In genomic region chr3:152231333-152232100, GRCm38 (mm10) we compare ENCODE assay signal across 18 mouse cellular contexts. TPM values are rescaled to one million over a fixed set of nuclear protein-coding genes. Genes with fewer than 3 reads are reported as not detected.
DNase-seq lines count a peak whose midpoint lies in the region; ATAC-seq lines count a peak whose summit lies in the region.
"Had no signal": no experiment of that assay in that cellular context is flagged by ENCODE, and none has a peak within 500 bp of the region (broad histone marks: within the 10 kb centered on the region; RNA-seq: fewer than 3 reads in every experiment).

No protein-coding gene starts in this region.

- H3K4me2 ChIP-seq in heart, embryonic 12.5 days: no peak overlapping the region
- no peak overlapping the region for H3K4me2 ChIP-seq in midbrain, embryonic 13.5 days (replicated peaks)
- no peak overlapping the region for H3K4me2 ChIP-seq in midbrain, embryonic 15.5 days
- no peak overlapping the region for H3K4me2 ChIP-seq in liver, embryonic 12.5 days
- H3K4me2 ChIP-seq in hindbrain, embryonic 11.5 days (replicated peaks; ENCODE audit: low read depth, low read length): no peak overlapping the region
- H3K4me2 ChIP-seq: embryonic facial prominence, embryonic 15.5 days; hindbrain, embryonic 13.5 days; neural tube, embryonic 15.5 days had no signal

- WGBS in heart, embryonic 12.5 days: 47% methylated on average over 6 of the region's 6 CpGs
- 56% methylated on average over 6 of the region's 6 CpGs for whole genome bisulfite sequencing in midbrain, embryonic 13.5 days
- WGBS in midbrain, embryonic 15.5 days: 60% methylated on average over 6 of the region's 6 CpGs
- 61% methylated on average over 6 of the region's 6 CpGs for WGBS in liver, embryonic 12.5 days (ENCODE audit: insufficient replicate concordance)
- WGBS in hindbrain, embryonic 11.5 days: 78% methylated on average over 6 of the region's 6 CpGs

- no peaks in the 10 kb centered on the region for H3K9me3 ChIP-seq in heart, embryonic 12.5 days (replicated peaks)
- H3K9me3 ChIP-seq in midbrain, embryonic 13.5 days: no peaks in the 10 kb centered on the region
- H3K9me3 ChIP-seq in midbrain, embryonic 15.5 days: no peaks in the 10 kb centered on the region
- H3K9me3 ChIP-seq in liver, embryonic 12.5 days (replicated peaks): no peaks in the 10 kb centered on the region
- H3K9me3 ChIP-seq in hindbrain, embryonic 11.5 days (ENCODE audit: control insufficient read depth, low read length): no peaks in the 10 kb centered on the region
- H3K9me3 ChIP-seq: embryonic facial prominence, embryonic 15.5 days; hindbrain, embryonic 13.5 days; neural tube, embryonic 15.5 days had no signal

- DNase-seq in heart, postnatal 4 days: no peak
- DNase-seq in frontal cortex, postnatal 10 days (ENCODE audit: low spot score in 2 of 2): no peak
- DNase-seq in hindbrain, embryonic 11.5 days (ENCODE audit: low spot score): no peak
- no peak for DNase-seq in lung, postnatal 14 days
- DNase-seq: cerebellum, adult 2 months; gastrocnemius, postnatal 10 days; kidney, adult 2 months; right cerebral cortex, adult 18-20 months had no signal

- no peaks in the 10 kb centered on the region; the same call in none of the 2 replicates for H3K4me1 ChIP-seq in heart, embryonic 12.5 days (replicated peaks)
- no peaks in the 10 kb centered on the region for H3K4me1 ChIP-seq in midbrain, embryonic 13.5 days (replicated peaks)
- H3K4me1 ChIP-seq in midbrain, embryonic 15.5 days: no peaks in the 10 kb centered on the region
- H3K4me1 ChIP-seq in liver, embryonic 12.5 days: peaks cover 24% of the 10 kb centered on the region
- no peaks in the 10 kb centered on the region for H3K4me1 ChIP-seq in hindbrain, embryonic 11.5 days (replicated peaks; ENCODE audit: control insufficient read depth, insufficient read depth, low read length)
- H3K4me1 ChIP-seq: embryonic facial prominence, embryonic 15.5 days; hindbrain, embryonic 13.5 days; neural tube, embryonic 15.5 days had no signal

- H3K9ac ChIP-seq in heart, embryonic 12.5 days: no peak overlapping the region
- no peak overlapping the region for H3K9ac ChIP-seq in midbrain, embryonic 13.5 days (replicated peaks)
- H3K9ac ChIP-seq in midbrain, embryonic 15.5 days: no peak overlapping the region
- H3K9ac ChIP-seq in liver, embryonic 12.5 days: no peak overlapping the region
- H3K9ac ChIP-seq in hindbrain, embryonic 11.5 days (ENCODE audit: low read depth, low read length): no peak overlapping the region
- H3K9ac ChIP-seq: embryonic facial prominence, embryonic 15.5 days; hindbrain, embryonic 13.5 days; neural tube, embryonic 15.5 days had no signal

- H3K4me3 ChIP-seq in heart, embryonic 12.5 days: no peak overlapping the region
- H3K4me3 ChIP-seq in midbrain, embryonic 13.5 days (replicated peaks): no peak overlapping the region
- no peak overlapping the region for H3K4me3 ChIP-seq in midbrain, embryonic 15.5 days
- H3K4me3 ChIP-seq in liver, embryonic 12.5 days: no peak overlapping the region
- no peak overlapping the region for H3K4me3 ChIP-seq in hindbrain, embryonic 11.5 days (ENCODE audit: low read depth, low read length)
- H3K4me3 ChIP-seq: embryonic facial prominence, embryonic 15.5 days; hindbrain, embryonic 13.5 days; neural tube, embryonic 15.5 days had no signal

- H3K36me3 ChIP-seq in heart, embryonic 12.5 days: peaks cover 47% of the 10 kb centered on the region
- peaks cover 61% of the 10 kb centered on the region for H3K36me3 ChIP-seq in midbrain, embryonic 13.5 days
- peaks cover 23% of the 10 kb centered on the region; the same call in 1 of the 2 replicates for H3K36me3 ChIP-seq in midbrain, embryonic 15.5 days (replicated peaks)
- H3K36me3 ChIP-seq in liver, embryonic 12.5 days: peaks cover 85% of the 10 kb centered on the region
- H3K36me3 ChIP-seq in hindbrain, embryonic 11.5 days (ENCODE audit: control insufficient read depth, insufficient read depth, low read length): peaks cover 8% of the 10 kb centered on the region; the same call in 1 of the 2 replicates

- H3K27me3 ChIP-seq in heart, embryonic 12.5 days (replicated peaks): no peaks in the 10 kb centered on the region
- no peaks in the 10 kb centered on the region for H3K27me3 ChIP-seq in midbrain, embryonic 13.5 days
- no peaks in the 10 kb centered on the region for H3K27me3 ChIP-seq in midbrain, embryonic 15.5 days (replicated peaks)
- H3K27me3 ChIP-seq in liver, embryonic 12.5 days (replicated peaks): no peaks in the 10 kb centered on the region
- no peaks in the 10 kb centered on the region for H3K27me3 ChIP-seq in hindbrain, embryonic 11.5 days (ENCODE audit: control insufficient read depth, insufficient read depth, low read length)
- H3K27me3 ChIP-seq: embryonic facial prominence, embryonic 15.5 days; hindbrain, embryonic 13.5 days; neural tube, embryonic 15.5 days had no signal

- peak overlapping the region; percentile 27; the same call in 1 of the 2 replicates for H3K27ac ChIP-seq in heart, embryonic 12.5 days (ENCODE audit: poor library complexity, severe bottlenecking)
- H3K27ac ChIP-seq in midbrain, embryonic 13.5 days: 0 out of 2 replicates have a peak overlapping the region, but pooled peaks have one; percentile 9
- H3K27ac ChIP-seq in midbrain, embryonic 15.5 days: no peak overlapping the region
- no peak overlapping the region for H3K27ac ChIP-seq in liver, embryonic 12.5 days
- H3K27ac ChIP-seq in hindbrain, embryonic 11.5 days (ENCODE audit: low read depth, low read length): no peak overlapping the region
- H3K27ac ChIP-seq: embryonic facial prominence, embryonic 15.5 days; hindbrain, embryonic 13.5 days; neural tube, embryonic 15.5 days had no signal

- no peak for ATAC-seq in heart, embryonic 12.5 days (ENCODE audit: insufficient number of reproducible peaks, low FRiP score)
- ATAC-seq in midbrain, embryonic 13.5 days: no peak
- no peak for ATAC-seq in midbrain, embryonic 15.5 days (replicated peaks)
- peak; percentile 86 for ATAC-seq in liver, embryonic 12.5 days
- no peak for ATAC-seq in hindbrain, embryonic 11.5 days (ENCODE audit: low FRiP score)
- ATAC-seq: activated CD4-positive, CD25-positive, alpha-beta regulatory T cell, adult 4 months; forebrain, embryonic 14.5 days had no signal

RNA-seq across cellular contexts. Expression of gene Fubp1, which starts 21.3 kb away (rescaled TPM):
- polyA plus RNA-seq in heart, embryonic 12.5 days (2016; fragmentation: Nextera tagmentation; extraction: Ambion mirVana): 142 and 146 TPM in 2 replicates
- 100 to 1,000 TPM in 1 of 2 experiments, 10 to 100 TPM in 1; 99.9 to 108 TPM for total RNA-seq in heart, postnatal 4 days (2021)
- 353 and 372 TPM in 2 replicates for polyA plus RNA-seq in midbrain, embryonic 13.5 days (2015; fragmentation: Nextera tagmentation; extraction: Ambion mirVana)
- 227 and 232 TPM in 2 replicates for polyA plus RNA-seq in midbrain, embryonic 15.5 days (2015; fragmentation: Nextera tagmentation; extraction: Ambion mirVana)
- polyA plus RNA-seq in liver, embryonic 12.5 days (2016; fragmentation: Nextera tagmentation; extraction: Ambion mirVana): 143 and 144 TPM in 2 replicates
- polyA plus RNA-seq in hindbrain, embryonic 11.5 days (2014; fragmentation: Nextera tagmentation; extraction: Ambion mirVana): 424 and 450 TPM in 2 replicates

RNA-seq across cellular contexts. Expression of gene Dnajb4, which starts 21.4 kb away (rescaled TPM):
- polyA plus RNA-seq in heart, embryonic 12.5 days (2016; fragmentation: Nextera tagmentation; extraction: Ambion mirVana): 53.0 and 56.3 TPM in 2 replicates
- total RNA-seq in heart, postnatal 4 days (2021): 10 to 100 TPM; 58.3 to 62.3 TPM
- 33.9 and 37.8 TPM in 2 replicates for polyA plus RNA-seq in midbrain, embryonic 13.5 days (2015; fragmentation: Nextera tagmentation; extraction: Ambion mirVana)
- 40.0 and 41.0 TPM in 2 replicates for polyA plus RNA-seq in midbrain, embryonic 15.5 days (2015; fragmentation: Nextera tagmentation; extraction: Ambion mirVana)
- polyA plus RNA-seq in liver, embryonic 12.5 days (2016; fragmentation: Nextera tagmentation; extraction: Ambion mirVana): 35.7 and 36.3 TPM in 2 replicates
- 28.9 and 29.1 TPM in 2 replicates for polyA plus RNA-seq in hindbrain, embryonic 11.5 days (2014; fragmentation: Nextera tagmentation; extraction: Ambion mirVana)

RNA-seq across cellular contexts. Expression of gene Nexn, which starts 34.6 kb away (rescaled TPM):
- 226 and 246 TPM in 2 replicates for polyA plus RNA-seq in heart, embryonic 12.5 days (2016; fragmentation: Nextera tagmentation; extraction: Ambion mirVana)
- 100 to 1,000 TPM; 281 to 301 TPM for total RNA-seq in heart, postnatal 4 days (2021)
- polyA plus RNA-seq in midbrain, embryonic 13.5 days (2015; fragmentation: Nextera tagmentation; extraction: Ambion mirVana): 1.9 and 2.8 TPM in 2 replicates
- 0.88 and 2.2 TPM in 2 replicates for polyA plus RNA-seq in midbrain, embryonic 15.5 days (2015; fragmentation: Nextera tagmentation; extraction: Ambion mirVana)
- 2.2 and 2.5 TPM in 2 replicates for polyA plus RNA-seq in liver, embryonic 12.5 days (2016; fragmentation: Nextera tagmentation; extraction: Ambion mirVana)
- 5.4 and 6.1 TPM in 2 replicates for polyA plus RNA-seq in hindbrain, embryonic 11.5 days (2014; fragmentation: Nextera tagmentation; extraction: Ambion mirVana)
- polyA plus RNA-seq: liver, adult 2 months had no signal

Comparison
In these comparisons a context has a peak if more than half of its experiments do, and no peak if none do; other contexts are left out.
1. H3K27ac ChIP-seq: peak in heart, embryonic 12.5 days (single experiment) and midbrain, embryonic 13.5 days (single experiment); none in midbrain, embryonic 15.5 days (single experiment), liver, embryonic 12.5 days (single experiment) and hindbrain, embryonic 11.5 days (single experiment).
2. RNA of gene Nexn, which starts 34.6 kb away (polyA plus RNA-seq): 226 to 246 TPM in heart, embryonic 12.5 days; 5.4 to 6.1 TPM in hindbrain, embryonic 11.5 days, 1.9 to 2.8 TPM in midbrain, embryonic 13.5 days, 2.2 to 2.5 TPM in liver, embryonic 12.5 days and 0.88 to 2.2 TPM in midbrain, embryonic 15.5 days; every median in the first group is over 10 times any median in the second.